Mouse (Mus musculus) heart, adult 2 months (tissue): ENCODE measurements around the gene Timm13.

Experiments used
- CTCF ChIP-seq: fragments of 200-600 bp; IDR thresholded peaks from 2 replicates; pipeline ENCODE4 v1.8.1; 2022; ENCODE audit warnings: antibody characterized with exemption, mild to moderate bottlenecking, moderate library complexity
- POLR2A ChIP-seq: fragments of 200-500 bp; IDR thresholded peaks from 2 replicates; pipeline ENCODE4 v1.6.1; 2011; ENCODE audit warnings: mild to moderate bottlenecking, low read depth, low read length, control low read depth; ENCODE audit not compliant: insufficient read depth

DNA sequence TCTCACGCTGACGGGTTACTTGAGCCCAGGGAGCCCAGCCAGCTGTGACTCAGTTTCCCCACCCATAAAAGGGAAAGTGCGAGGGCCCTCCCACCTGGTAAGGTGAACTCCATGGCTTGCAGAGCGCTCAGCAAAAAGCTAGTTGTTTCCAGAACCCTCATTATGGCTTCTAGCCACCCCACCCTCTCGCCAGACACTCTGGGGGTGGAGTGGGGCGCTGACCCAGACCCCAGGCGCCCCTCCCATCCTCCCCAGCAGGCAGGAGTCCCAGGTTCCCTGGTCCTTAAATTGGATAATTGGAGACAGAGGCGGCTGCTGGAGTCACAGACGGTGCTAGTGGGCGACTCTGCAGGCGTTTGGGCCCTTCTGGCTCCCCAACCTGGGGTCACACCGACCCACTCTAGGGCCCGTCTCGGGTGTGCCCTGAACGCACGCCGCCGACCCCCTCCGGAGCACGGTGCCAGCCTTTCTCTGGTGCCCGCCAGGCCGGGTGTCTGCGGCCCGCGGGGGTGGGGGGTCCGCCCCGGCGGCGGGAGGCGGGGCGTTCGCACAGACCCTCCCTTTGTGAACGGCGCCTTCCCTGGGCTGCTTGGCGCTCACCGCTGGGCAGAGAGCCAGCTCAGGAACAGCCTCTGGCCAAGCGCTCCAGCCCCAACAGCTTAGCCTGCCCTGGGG, 35.5 kb upstream of the Timm13 start:
- TF ChIP-seq POLR2A = no peak
- no peak for TF ChIP-seq CTCF
